Mouse (Mus musculus): ENCODE results near the gene 1110017D15Rik. TPM values are rescaled to one million over a fixed set of nuclear protein-coding genes. Genes with fewer than 3 reads are reported as not detected.
A peak's percentile ranks its signal among the peaks of the same experiment; 100 is the strongest.

The 1110017D15Rik gene
- polyA plus RNA-seq, 1 experiment from 2014 or later: 1.0 TPM

DNA sequence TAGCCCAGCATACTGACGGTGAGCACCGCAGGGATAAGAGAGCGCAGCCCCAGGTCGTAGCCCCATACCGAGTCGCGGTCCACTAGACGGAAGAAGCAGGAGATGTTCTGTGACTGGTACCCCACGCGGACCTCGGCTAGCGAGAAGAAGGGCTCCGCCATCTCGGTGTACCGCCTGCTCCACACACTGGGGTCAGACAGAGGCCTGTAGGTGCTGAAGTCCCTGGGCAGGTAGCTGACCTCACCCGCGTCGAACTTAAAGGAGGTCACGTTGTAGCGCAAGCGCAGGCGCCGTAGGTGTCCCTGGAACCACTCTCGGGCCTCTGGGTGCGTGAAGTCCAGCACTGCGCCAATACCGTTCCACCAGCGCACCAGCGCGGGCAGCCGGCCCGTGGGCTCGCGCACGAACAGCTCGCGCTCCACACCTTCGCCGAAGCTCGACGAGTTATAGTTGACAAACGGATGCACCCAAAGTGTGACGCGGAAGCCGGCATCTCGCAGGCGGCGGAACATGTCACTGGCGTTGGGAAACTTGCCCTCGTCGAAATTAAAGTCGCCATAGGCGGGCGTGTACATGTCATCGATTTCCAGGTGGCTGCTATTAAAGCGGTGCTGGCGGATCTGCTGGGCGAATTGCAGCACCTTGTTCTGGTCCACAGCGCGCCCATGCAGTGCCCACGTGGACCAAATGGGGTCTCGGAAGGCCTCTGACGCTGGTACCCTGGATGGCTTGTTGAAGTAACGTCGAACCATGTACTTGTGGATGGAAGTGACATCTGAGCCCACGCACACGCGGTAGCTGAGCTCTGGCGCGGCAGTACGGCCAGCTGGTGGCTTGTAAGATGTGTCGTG, 18.9 kb downstream of the 1110017D15Rik start:
- 0 out of 2 replicates have a peak overlapping the region, but pooled peaks have one; percentile 12 for H3K9ac ChIP-seq (ENCODE audit: low read depth, low read length)
- H3K27me3 ChIP-seq (ENCODE audit: control insufficient read depth, insufficient read depth, low read length): peaks cover 56% of the 10 kb centered on the region
- H3K9me3 ChIP-seq (ENCODE audit: control insufficient read depth, low read length): no peaks in the 10 kb centered on the region
- no peaks in the 10 kb centered on the region for H3K36me3 ChIP-seq (ENCODE audit: control insufficient read depth, insufficient read depth, low read length)
- H3K4me2 ChIP-seq (replicated peaks; ENCODE audit: low read depth, low read length): peak overlapping the region; percentile 54
- ATAC-seq (ENCODE audit: low FRiP score, low TSS enrichment): no peak
- H3K4me1 ChIP-seq (ENCODE audit: control insufficient read depth, insufficient read depth, low read length): peaks cover 30% of the 10 kb centered on the region
- H3K27ac ChIP-seq (ENCODE audit: low read depth, low read length): no peak overlapping the region
- 8% methylated on average over 72 of the region's 72 CpGs for WGBS
- peak overlapping the region; percentile 27 for H3K4me3 ChIP-seq (ENCODE audit: low read length)

GRCm38 (mm10) chr4:41497579-41497978, 19.6 kb downstream of the 1110017D15Rik start:
- no peaks in the 10 kb centered on the region for H3K36me3 ChIP-seq (ENCODE audit: control insufficient read depth, insufficient read depth, low read length)
- peaks cover 56% of the 10 kb centered on the region for H3K27me3 ChIP-seq (ENCODE audit: control insufficient read depth, insufficient read depth, low read length)
- H3K9me3 ChIP-seq (ENCODE audit: control insufficient read depth, low read length): no peaks in the 10 kb centered on the region
- ATAC-seq (ENCODE audit: low FRiP score, low TSS enrichment): no peak
- peaks cover 29% of the 10 kb centered on the region for H3K4me1 ChIP-seq (ENCODE audit: control insufficient read depth, insufficient read depth, low read length)
- 2% methylated on average over 34 of the region's 34 CpGs for WGBS
- peak overlapping the region; percentile 12; the same call in 1 of the 2 replicates for H3K9ac ChIP-seq (ENCODE audit: low read depth, low read length)
- H3K4me2 ChIP-seq (replicated peaks; ENCODE audit: low read depth, low read length): peak overlapping the region; percentile 54
- H3K4me3 ChIP-seq (ENCODE audit: low read length): peak overlapping the region; percentile 27
- no peak overlapping the region for H3K27ac ChIP-seq (ENCODE audit: low read depth, low read length)

GRCm38 (mm10) chr4:41497046-41497445, 20.1 kb downstream of the 1110017D15Rik start:
- Histone ChIP-seq H3K27ac (ENCODE audit: low read depth, low read length) (no peak overlapping the region), H3K36me3 (ENCODE audit: control insufficient read depth, insufficient read depth, low read length) (no peaks in the 10 kb centered on the region), H3K4me2 (replicated peaks; ENCODE audit: low read depth, low read length) (no peak overlapping the region), H3K9ac (ENCODE audit: low read depth, low read length) (no peak overlapping the region), H3K4me3 (ENCODE audit: low read length) (no peak overlapping the region), H3K4me1 (ENCODE audit: control insufficient read depth, insufficient read depth, low read length) (peaks cover 25% of the 10 kb centered on the region), H3K27me3 (ENCODE audit: control insufficient read depth, insufficient read depth, low read length) (peaks cover 56% of the 10 kb centered on the region), H3K9me3 (ENCODE audit: control insufficient read depth, low read length) (no peaks in the 10 kb centered on the region)
- no peak for ATAC-seq (ENCODE audit: low FRiP score, low TSS enrichment)
- 59% methylated on average over 5 of the region's 5 CpGs for WGBS

DNA sequence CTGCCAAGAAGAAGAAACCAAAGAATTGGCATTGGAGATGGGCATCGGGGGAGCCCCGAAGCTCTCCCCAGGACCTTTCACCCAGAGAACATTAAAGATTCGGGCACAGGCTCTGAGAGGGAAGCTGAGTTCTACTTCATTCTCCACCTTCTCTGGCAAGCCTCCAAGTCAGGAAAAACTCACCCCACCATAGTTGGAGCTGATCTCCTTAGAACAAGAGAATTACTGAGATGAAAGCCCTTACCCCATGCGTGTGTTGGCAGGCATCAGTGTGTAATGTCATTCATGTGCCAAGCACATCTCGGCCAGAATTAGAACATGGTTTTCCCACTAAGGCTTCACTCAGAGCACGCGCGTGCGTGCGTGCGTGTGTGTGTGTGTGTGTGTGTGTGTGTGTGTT, 21.3 kb downstream of the 1110017D15Rik start:
- Histone ChIP-seq H3K4me1 (ENCODE audit: control insufficient read depth, insufficient read depth, low read length) (peaks cover 25% of the 10 kb centered on the region), H3K27me3 (ENCODE audit: control insufficient read depth, insufficient read depth, low read length) (peaks cover 46% of the 10 kb centered on the region), H3K4me2 (replicated peaks; ENCODE audit: low read depth, low read length) (no peak overlapping the region), H3K36me3 (ENCODE audit: control insufficient read depth, insufficient read depth, low read length) (no peaks in the 10 kb centered on the region), H3K27ac (ENCODE audit: low read depth, low read length) (no peak overlapping the region), H3K9me3 (ENCODE audit: control insufficient read depth, low read length) (no peaks in the 10 kb centered on the region), H3K4me3 (ENCODE audit: low read length) (no peak overlapping the region), H3K9ac (ENCODE audit: low read depth, low read length) (no peak overlapping the region)
- 86% methylated on average over 11 of the region's 11 CpGs for WGBS
- no peak for ATAC-seq (ENCODE audit: low FRiP score, low TSS enrichment)

DNA sequence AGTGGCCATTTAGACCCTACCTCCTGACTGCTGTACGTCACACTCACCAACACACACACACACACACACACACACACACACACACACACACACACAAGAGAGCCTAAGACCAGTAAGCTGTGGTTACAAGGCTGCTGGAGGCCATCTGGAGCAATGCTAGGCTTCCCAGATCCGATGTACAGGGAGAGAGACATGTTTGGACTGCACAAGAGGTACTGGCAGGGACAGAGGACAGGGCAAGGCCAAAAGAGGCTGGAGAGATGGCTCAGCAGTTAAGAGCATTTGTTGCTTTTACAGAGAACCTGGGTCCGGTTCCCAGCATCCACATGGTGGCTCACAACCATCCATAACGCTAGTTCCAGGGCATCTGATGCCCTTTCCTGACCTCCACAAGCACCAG, 22.1 kb downstream of the 1110017D15Rik start:
- no peak overlapping the region for H3K4me3 ChIP-seq (ENCODE audit: low read length)
- H3K9me3 ChIP-seq (ENCODE audit: control insufficient read depth, low read length): no peaks in the 10 kb centered on the region
- 73% methylated on average over 4 of the region's 4 CpGs for WGBS
- H3K27me3 ChIP-seq (ENCODE audit: control insufficient read depth, insufficient read depth, low read length): peaks cover 39% of the 10 kb centered on the region
- ATAC-seq (ENCODE audit: low FRiP score, low TSS enrichment): no peak
- H3K4me2 ChIP-seq (replicated peaks; ENCODE audit: low read depth, low read length): no peak overlapping the region
- H3K9ac ChIP-seq (ENCODE audit: low read depth, low read length): no peak overlapping the region
- H3K27ac ChIP-seq (ENCODE audit: low read depth, low read length): no peak overlapping the region
- H3K36me3 ChIP-seq (ENCODE audit: control insufficient read depth, insufficient read depth, low read length): no peaks in the 10 kb centered on the region
- H3K4me1 ChIP-seq (ENCODE audit: control insufficient read depth, insufficient read depth, low read length): peaks cover 25% of the 10 kb centered on the region

- H3K36me3 ChIP-seq (ENCODE audit: control insufficient read depth, insufficient read depth, low read length): no peaks in the 10 kb centered on the region
- peaks cover 32% of the 10 kb centered on the region for H3K27me3 ChIP-seq (ENCODE audit: control insufficient read depth, insufficient read depth, low read length)
- no peak overlapping the region for H3K9ac ChIP-seq (ENCODE audit: low read depth, low read length)
- H3K27ac ChIP-seq (ENCODE audit: low read depth, low read length): no peak overlapping the region
- 41% methylated on average over 3 of the region's 3 CpGs for WGBS
- H3K4me2 ChIP-seq (replicated peaks; ENCODE audit: low read depth, low read length): no peak overlapping the region
- H3K4me3 ChIP-seq (ENCODE audit: low read length): no peak overlapping the region
- peaks cover 25% of the 10 kb centered on the region for H3K4me1 ChIP-seq (ENCODE audit: control insufficient read depth, insufficient read depth, low read length)
- H3K9me3 ChIP-seq (ENCODE audit: control insufficient read depth, low read length): no peaks in the 10 kb centered on the region
- no peak for ATAC-seq (ENCODE audit: low FRiP score, low TSS enrichment)
These were observed 22.8 kb downstream of the 1110017D15Rik start for GRCm38 (mm10) chr4:41494378-41494777.

DNA sequence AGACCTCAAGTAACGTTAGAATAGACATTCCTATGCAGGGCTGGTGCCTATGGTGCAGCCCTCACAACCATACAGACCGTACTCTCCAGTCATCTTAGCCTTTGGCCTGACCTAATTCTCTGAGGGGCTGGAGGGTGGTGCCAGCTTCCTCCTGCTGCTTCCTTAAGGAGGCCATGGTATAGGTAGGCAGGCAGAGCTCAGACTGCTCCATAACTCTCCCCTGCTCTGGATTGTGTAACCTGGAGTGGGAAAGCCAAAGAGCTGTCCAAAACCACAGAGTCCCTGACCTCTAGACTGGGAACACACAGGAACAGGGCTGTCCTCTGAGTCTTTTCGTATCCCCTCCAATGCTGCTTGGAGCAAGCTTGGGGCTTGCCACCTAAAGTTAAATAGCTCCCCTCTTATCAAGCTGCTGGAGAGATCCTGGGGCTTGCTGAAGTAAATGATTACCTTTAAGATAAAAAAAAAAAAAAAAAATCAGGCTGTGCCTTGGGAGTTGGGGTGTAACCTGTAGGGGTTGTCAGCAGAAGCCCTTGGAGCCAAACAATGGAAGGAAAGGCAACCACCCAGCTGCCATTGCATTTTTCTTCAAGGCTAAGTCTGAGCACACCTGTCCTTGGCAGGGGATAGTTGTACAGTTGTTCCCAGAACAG, 23.5 kb downstream of the 1110017D15Rik start:
- no peak overlapping the region for H3K27ac ChIP-seq (ENCODE audit: low read depth, low read length)
- H3K4me1 ChIP-seq (ENCODE audit: control insufficient read depth, insufficient read depth, low read length): peaks cover 18% of the 10 kb centered on the region
- WGBS: 64% methylated on average over 3 of the region's 3 CpGs
- H3K27me3 ChIP-seq (ENCODE audit: control insufficient read depth, insufficient read depth, low read length): peaks cover 24% of the 10 kb centered on the region
- H3K4me2 ChIP-seq (replicated peaks; ENCODE audit: low read depth, low read length): no peak overlapping the region
- H3K4me3 ChIP-seq (ENCODE audit: low read length): no peak overlapping the region
- no peak for ATAC-seq (ENCODE audit: low FRiP score, low TSS enrichment)
- H3K9me3 ChIP-seq (ENCODE audit: control insufficient read depth, low read length): no peaks in the 10 kb centered on the region
- no peak overlapping the region for H3K9ac ChIP-seq (ENCODE audit: low read depth, low read length)
- no peaks in the 10 kb centered on the region for H3K36me3 ChIP-seq (ENCODE audit: control insufficient read depth, insufficient read depth, low read length)

GRCm38 (mm10) chr4:41492951-41493350, 24.2 kb downstream of the 1110017D15Rik start:
- peaks cover 17% of the 10 kb centered on the region for H3K27me3 ChIP-seq (ENCODE audit: control insufficient read depth, insufficient read depth, low read length)
- 86% methylated on average over 7 of the region's 7 CpGs for WGBS

DNA sequence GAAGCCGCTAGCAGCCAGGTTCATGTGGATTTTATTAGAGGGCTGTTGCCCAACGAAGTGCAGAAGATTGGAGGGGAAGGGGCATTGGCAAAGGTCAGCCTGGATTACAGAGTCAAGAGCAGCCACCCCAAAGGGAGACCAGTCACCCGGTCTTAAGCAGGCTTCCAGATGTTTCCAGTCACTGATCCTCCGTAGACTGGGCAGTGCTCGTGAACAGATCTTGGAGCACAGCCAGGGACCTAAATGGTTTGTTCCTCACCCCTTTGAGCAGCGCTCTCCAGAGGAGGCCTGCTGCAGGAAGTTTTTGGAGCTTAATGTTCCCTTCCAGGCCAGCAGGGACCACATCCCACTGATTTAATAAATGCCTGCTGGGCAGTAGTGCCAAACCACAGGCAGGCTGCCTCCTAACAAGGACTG, 35.5 kb downstream of the 1110017D15Rik start:
- H3K27ac ChIP-seq (ENCODE audit: low read depth, low read length): peak overlapping the region; percentile 0; the same call in 1 of the 2 replicates
- 31% methylated on average over 6 of the region's 6 CpGs for WGBS
- ATAC-seq (ENCODE audit: low FRiP score, low TSS enrichment): peak; percentile 72
- no peak overlapping the region for H3K4me2 ChIP-seq (replicated peaks; ENCODE audit: low read depth, low read length)
- H3K4me1 ChIP-seq (ENCODE audit: control insufficient read depth, insufficient read depth, low read length): peaks cover 9% of the 10 kb centered on the region; the same call in 1 of the 2 replicates
- H3K27me3 ChIP-seq (ENCODE audit: control insufficient read depth, insufficient read depth, low read length): no peaks in the 10 kb centered on the region
- peaks cover 13% of the 10 kb centered on the region for H3K36me3 ChIP-seq (ENCODE audit: control insufficient read depth, insufficient read depth, low read length)
- H3K4me3 ChIP-seq (ENCODE audit: low read length): no peak overlapping the region
- no peak overlapping the region for H3K9ac ChIP-seq (ENCODE audit: low read depth, low read length)
- peaks cover 6% of the 10 kb centered on the region; the same call in 1 of the 2 replicates for H3K9me3 ChIP-seq (ENCODE audit: control insufficient read depth, low read length)

More at GRCm38 (mm10) chr4:41492951-41493350, 24.2 kb downstream of the 1110017D15Rik start:
- Histone ChIP-seq H3K9me3 (ENCODE audit: control insufficient read depth, low read length) (no peaks in the 10 kb centered on the region), H3K4me3 (ENCODE audit: low read length) (no peak overlapping the region), H3K4me2 (replicated peaks; ENCODE audit: low read depth, low read length) (no peak overlapping the region), H3K9ac (ENCODE audit: low read depth, low read length) (no peak overlapping the region), H3K36me3 (ENCODE audit: control insufficient read depth, insufficient read depth, low read length) (no peaks in the 10 kb centered on the region), H3K27ac (ENCODE audit: low read depth, low read length) (no peak overlapping the region), H3K4me1 (ENCODE audit: control insufficient read depth, insufficient read depth, low read length) (peaks cover 12% of the 10 kb centered on the region; the same call in 1 of the 2 replicates)
- ATAC-seq (ENCODE audit: low FRiP score, low TSS enrichment): no peak
